ENCODE assay signal across 9 mouse cellular contexts in the genomic region with DNA sequence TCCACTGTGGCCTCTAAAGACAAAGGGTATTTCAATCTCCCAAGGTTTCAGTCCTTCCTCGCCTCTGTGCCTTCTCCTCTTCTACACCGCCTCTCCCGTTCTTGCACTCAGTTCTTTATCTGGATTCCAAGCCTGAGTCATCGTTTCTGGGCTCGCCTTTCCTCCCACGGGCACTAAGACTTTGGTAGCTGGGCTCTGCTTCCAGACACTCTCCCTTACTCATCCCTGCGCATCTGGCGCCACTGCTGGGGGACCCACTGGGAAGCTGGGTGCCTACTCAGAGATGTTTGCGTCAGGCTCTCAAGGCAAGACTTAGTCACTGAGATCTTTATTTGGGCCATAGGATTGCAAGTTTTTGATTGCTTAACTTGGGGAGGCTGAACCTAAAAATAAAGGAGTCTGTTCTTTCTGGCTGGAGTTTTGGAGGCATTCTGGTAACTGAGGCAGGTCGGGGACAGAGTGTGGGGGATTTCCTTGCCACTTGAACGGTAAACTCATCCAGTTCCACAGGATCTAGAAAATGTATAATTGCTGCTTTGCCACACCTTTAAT.
A peak's percentile ranks its signal among the peaks of the same experiment; 100 is the strongest.
DNase-seq lines count a peak whose midpoint lies in the region; ATAC-seq lines count a peak whose summit lies in the region.
"Had no signal": no experiment of that assay in that cellular context is flagged by ENCODE, and none has a peak within 500 bp of the region (broad histone marks: within the 10 kb centered on the region; RNA-seq: fewer than 3 reads in every experiment).

No protein-coding gene starts in this region.

- ATAC-seq in heart, embryonic 12.5 days (ENCODE audit: insufficient number of reproducible peaks, low FRiP score), result no peak

- 63% methylated on average over 11 of the region's 11 CpGs for WGBS in heart, embryonic 12.5 days

- intact Hi-C loops in left cerebral cortex, postnatal 14 days (cut with DNase I), result no loop called here

- no peaks in the 10 kb centered on the region for H3K4me1 ChIP-seq in heart, embryonic 12.5 days (replicated peaks)

- H3K4me2 ChIP-seq in heart, embryonic 12.5 days, result no peak overlapping the region
- H3K4me2 ChIP-seq: limb, embryonic 13.5 days had no signal

- no peak overlapping the region for H3K27ac ChIP-seq in heart, embryonic 12.5 days (ENCODE audit: poor library complexity, severe bottlenecking)
- H3K27ac ChIP-seq: limb, embryonic 13.5 days had no signal

- H3K4me3 ChIP-seq in heart, embryonic 12.5 days, result no peak overlapping the region
- H3K4me3 ChIP-seq: limb, embryonic 13.5 days had no signal

- no peaks in the 10 kb centered on the region; the same call in 1 of the 2 replicates for H3K9me3 ChIP-seq in heart, embryonic 12.5 days (replicated peaks)
- H3K9me3 ChIP-seq: limb, embryonic 13.5 days had no signal

- H3K9ac ChIP-seq in heart, embryonic 12.5 days, result no peak overlapping the region
- H3K9ac ChIP-seq: limb, embryonic 13.5 days had no signal

- no peaks in the 10 kb centered on the region for H3K36me3 ChIP-seq in heart, embryonic 12.5 days
- H3K36me3 ChIP-seq: limb, embryonic 13.5 days had no signal

- peak; percentile 67 to 80 for DNase-seq in heart, adult 18-20 months
- DNase-seq in adrenal gland, adult (ENCODE audit: inconsistent age in 2 of 2, low spot score in 1 of 2), result peak; percentile 45 to 72
- peak; percentile 46 to 67 for DNase-seq in gastrocnemius, adult 8-10 months (ENCODE audit: low spot score in 2 of 2)
- peak; percentile 80 to 85 for DNase-seq in left cerebral cortex, postnatal 14 days (ENCODE audit: low spot score in 2 of 2)
- no peak for DNase-seq in liver
- no peak for DNase-seq in embryo, embryonic 11 days
- DNase-seq in kidney, adult 8-10 months, result no peak

- H3K27me3 ChIP-seq in heart, embryonic 12.5 days (replicated peaks), result no peaks in the 10 kb centered on the region
- H3K27me3 ChIP-seq: limb, embryonic 13.5 days had no signal

Comparison
In these comparisons a context has a peak if more than half of its experiments do, and no peak if none do; other contexts are left out.
1. DNase-seq: peak in heart, adult 18-20 months (2 of 2), adrenal gland, adult (2 of 2), gastrocnemius, adult 8-10 months (2 of 2) and left cerebral cortex, postnatal 14 days (2 of 2); none in liver (single experiment), embryo, embryonic 11 days (single experiment) and kidney, adult 8-10 months (0 of 2).